Comparison of ENCODE assay signal across 20 mouse cellular contexts in genomic region chr13:35226142-35226829, GRCm38 (mm10).
DNase-seq lines count a peak whose midpoint lies in the region; ATAC-seq and TF ChIP-seq lines count a peak whose summit lies in the region.
"Had no signal": no experiment of that assay in that cellular context is flagged by ENCODE, and none has a peak within 500 bp of the region (broad histone marks: within the 10 kb centered on the region; RNA-seq: fewer than 3 reads in every experiment).

No protein-coding gene starts in this region.

- DNase-seq in right cerebral cortex, adult 18-20 months: peak; percentile 49
- no peak for DNase-seq in right cerebral cortex, postnatal 4 days
- DNase-seq in 416B (ENCODE audit: low read depth): peak; percentile 53
- peak; percentile 3 for DNase-seq in brain, embryonic 14.5 days (ENCODE audit: low read depth)
- DNase-seq in ovary, postnatal 10 days (ENCODE audit: low spot score): no peak
- DNase-seq: adrenal gland, postnatal 10 days; cerebellum, adult 18-20 months; cerebellum, adult 9-11 months; cerebellum, postnatal 36 days; forebrain, postnatal 0 days; gastrocnemius, postnatal 10 days; heart, adult 2 months; kidney, adult 2 months had no signal

- H3K9me3 ChIP-seq in intestine, postnatal 0 days (ENCODE audit: control insufficient read depth): no peaks in the 10 kb centered on the region
- H3K9me3 ChIP-seq in forebrain, embryonic 13.5 days (replicated peaks): peaks cover under 1% of the 10 kb centered on the region; the same call in 1 of the 2 replicates
- H3K9me3 ChIP-seq: embryonic facial prominence, embryonic 13.5 days; forebrain, embryonic 12.5 days; hindbrain, embryonic 10.5 days; hindbrain, embryonic 15.5 days had no signal

- TF ChIP-seq POLR2A in brain, embryonic 14.5 days (IDR thresholded peaks at IDR 0.05; ENCODE audit: borderline replicate concordance, extremely low read depth, insufficient read depth, insufficient read length, poor library complexity, severe bottlenecking): no peak

- 44% methylated on average over 7 of the region's 7 CpGs for WGBS in intestine, postnatal 0 days
- 88% methylated on average over 7 of the region's 7 CpGs for WGBS in forebrain, embryonic 13.5 days

- H3K27ac ChIP-seq in intestine, postnatal 0 days (ENCODE audit: low read depth, low read length): no peak overlapping the region
- no peak overlapping the region for H3K27ac ChIP-seq in forebrain, embryonic 13.5 days
- H3K27ac ChIP-seq: embryonic facial prominence, embryonic 13.5 days; forebrain, embryonic 12.5 days; heart, adult 2 months; hindbrain, embryonic 10.5 days; hindbrain, embryonic 15.5 days had no signal

- no peaks in the 10 kb centered on the region for H3K27me3 ChIP-seq in intestine, postnatal 0 days (replicated peaks; ENCODE audit: control insufficient read depth, insufficient read depth, low read length)
- H3K27me3 ChIP-seq in forebrain, embryonic 13.5 days: no peaks in the 10 kb centered on the region
- H3K27me3 ChIP-seq: embryonic facial prominence, embryonic 13.5 days; forebrain, embryonic 12.5 days; heart, embryonic 12.5 days; hindbrain, embryonic 15.5 days had no signal

- no peaks in the 10 kb centered on the region for H3K36me3 ChIP-seq in intestine, postnatal 0 days (ENCODE audit: control insufficient read depth, insufficient read depth)
- H3K36me3 ChIP-seq in forebrain, embryonic 13.5 days (ENCODE audit: poor library complexity, severe bottlenecking): no peaks in the 10 kb centered on the region
- H3K36me3 ChIP-seq: embryonic facial prominence, embryonic 13.5 days; forebrain, embryonic 12.5 days; heart, embryonic 12.5 days; hindbrain, embryonic 10.5 days; hindbrain, embryonic 15.5 days had no signal

- TF ChIP-seq CTCF in brain, embryonic 14.5 days (IDR thresholded peaks at IDR 0.05; ENCODE audit: borderline replicate concordance, extremely low read depth, insufficient read depth, insufficient read length): no peak
- TF ChIP-seq CTCF in intestine, postnatal 0 days (IDR thresholded peaks at IDR 0.05; ENCODE audit: low read depth): no peak

- peaks cover 2% of the 10 kb centered on the region; the same call in 1 of the 2 replicates for H3K4me1 ChIP-seq in intestine, postnatal 0 days (replicated peaks; ENCODE audit: control insufficient read depth, insufficient read depth, low read length)
- H3K4me1 ChIP-seq in forebrain, embryonic 13.5 days: no peaks in the 10 kb centered on the region
- H3K4me1 ChIP-seq: embryonic facial prominence, embryonic 13.5 days; forebrain, embryonic 12.5 days; heart, embryonic 12.5 days; hindbrain, embryonic 10.5 days; hindbrain, embryonic 15.5 days had no signal

- no peak overlapping the region for H3K9ac ChIP-seq in intestine, postnatal 0 days (ENCODE audit: low read depth, low read length)
- H3K9ac ChIP-seq in forebrain, embryonic 13.5 days: no peak overlapping the region
- H3K9ac ChIP-seq: embryonic facial prominence, embryonic 13.5 days; forebrain, embryonic 12.5 days; forebrain, postnatal 0 days; heart, embryonic 12.5 days; hindbrain, embryonic 15.5 days had no signal

- H3K4me2 ChIP-seq in intestine, postnatal 0 days (replicated peaks; ENCODE audit: low read depth): no peak overlapping the region
- H3K4me2 ChIP-seq in forebrain, embryonic 13.5 days: no peak overlapping the region
- H3K4me2 ChIP-seq: embryonic facial prominence, embryonic 13.5 days; forebrain, embryonic 12.5 days; heart, embryonic 12.5 days; hindbrain, embryonic 15.5 days had no signal

- no peak overlapping the region for H3K4me3 ChIP-seq in intestine, postnatal 0 days (ENCODE audit: low read depth, low read length)
- H3K4me3 ChIP-seq in forebrain, embryonic 13.5 days: no peak overlapping the region
- H3K4me3 ChIP-seq: embryonic facial prominence, embryonic 13.5 days; forebrain, embryonic 12.5 days; heart, adult 2 months; heart, embryonic 12.5 days; hindbrain, embryonic 10.5 days; hindbrain, embryonic 15.5 days had no signal

- peak; percentile 77 for ATAC-seq in intestine, postnatal 0 days
- ATAC-seq in forebrain, embryonic 13.5 days: no peak
- ATAC-seq: forebrain, postnatal 0 days had no signal

Comparison
In these comparisons a context has a peak if more than half of its experiments do, and no peak if none do; other contexts are left out.
1. DNase-seq: peak in right cerebral cortex, adult 18-20 months (single experiment), 416B (single experiment) and brain, embryonic 14.5 days (single experiment); none in right cerebral cortex, postnatal 4 days (single experiment) and ovary, postnatal 10 days (single experiment).